Mouse (Mus musculus) splenic B cell, adult 2 months (primary cell): ENCODE results near the gene Mybph.

Experiments
- DNase-seq: peaks from one replicate; pipeline ENCODE4 v3.0.0-alpha.2; 2011; ENCODE audit warnings: low read depth, low spot score
- H3K27me3 ChIP-seq: 2 replicates; pipeline ENCODE4 v1.6.1; 2012; ENCODE audit warnings: mild to moderate bottlenecking, low read length, moderate library complexity, mixed read lengths; ENCODE audit not compliant: control insufficient read depth, poor library complexity, insufficient read depth, severe bottlenecking
- H3K36me3 ChIP-seq: 2 replicates; pipeline ENCODE4 v1.6.1; 2012; ENCODE audit warnings: mild to moderate bottlenecking, low read length, moderate library complexity, mixed read lengths; ENCODE audit not compliant: control insufficient read depth, poor library complexity, insufficient read depth, severe bottlenecking

The Mybph gene

DNA sequence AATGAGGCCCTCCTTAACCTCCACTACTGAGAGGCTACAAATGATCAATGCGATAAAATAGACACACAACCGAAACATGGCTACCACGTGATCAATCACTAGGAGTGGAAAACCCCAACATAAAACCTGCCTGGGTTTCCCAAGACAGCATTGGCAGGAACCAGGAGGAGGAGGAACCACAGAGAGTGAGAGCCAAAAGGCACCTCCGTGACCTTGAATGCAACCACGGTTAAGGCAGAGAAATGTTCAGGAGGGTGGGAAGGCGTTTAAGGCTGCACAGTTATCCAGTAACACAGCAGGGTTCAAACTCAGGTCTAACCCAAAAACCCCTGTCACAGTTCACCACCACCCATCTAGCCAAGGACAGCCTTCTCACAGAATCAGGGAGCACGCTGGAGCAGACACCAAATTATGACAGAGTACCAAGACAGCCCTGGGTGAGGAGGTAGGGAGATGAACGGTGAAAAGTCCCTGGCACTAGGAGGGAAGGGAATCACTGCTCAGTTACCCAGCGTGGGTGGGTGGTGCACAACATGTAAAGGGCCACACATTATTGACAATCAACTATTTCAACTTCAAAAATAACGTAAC lies 37.5 kb downstream of the Mybph start:
- Histone ChIP-seq H3K36me3 (no peaks in the 10 kb centered on the region), H3K27me3 (no peaks in the 10 kb centered on the region)
- DNase-seq: no peak

DNA sequence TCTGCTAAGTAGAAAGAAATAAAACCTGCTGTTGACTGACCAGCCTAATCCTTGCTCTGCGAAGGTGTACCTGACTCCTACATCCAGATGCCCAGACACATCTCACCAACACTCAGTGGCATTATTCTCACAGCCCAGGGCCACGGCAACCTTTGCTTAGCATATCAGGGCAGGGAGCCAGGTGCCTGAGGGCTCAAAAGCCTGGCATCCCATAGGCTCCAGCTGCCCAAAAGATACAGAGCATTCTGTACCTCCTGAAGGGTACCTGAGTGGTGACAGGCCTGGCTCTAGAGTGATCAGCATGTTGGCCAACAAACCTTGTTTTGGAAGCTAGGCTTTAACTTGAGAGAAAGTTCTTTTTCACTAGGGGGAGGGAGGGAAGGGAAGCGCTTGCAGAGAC lies 38.0 kb downstream of the Mybph start:
- Histone ChIP-seq H3K27me3 (no peaks in the 10 kb centered on the region), H3K36me3 (no peaks in the 10 kb centered on the region)

DNA sequence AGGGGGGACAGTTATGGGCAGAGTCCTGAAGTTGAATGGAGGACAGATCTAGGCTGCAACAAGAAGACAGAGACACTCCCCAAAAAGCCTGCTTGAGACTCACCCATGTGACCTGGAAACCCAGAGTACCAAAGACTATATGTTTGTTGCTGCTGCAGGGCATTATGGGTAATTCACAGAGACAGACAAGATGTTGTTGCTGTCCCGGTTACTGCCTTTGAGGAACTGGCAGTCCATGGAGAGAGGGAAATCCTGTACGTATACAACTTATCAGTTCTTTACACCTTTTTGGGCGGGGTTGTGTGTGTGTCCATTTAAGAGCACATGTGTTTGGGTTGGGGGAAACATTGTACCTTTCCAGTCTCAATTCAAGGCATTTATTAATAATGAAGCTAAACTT lies 38.4 kb downstream of the Mybph start:
- no peaks in the 10 kb centered on the region for H3K27me3 ChIP-seq
- H3K36me3 ChIP-seq: no peaks in the 10 kb centered on the region
- DNase-seq: no peak

More for the DNA sequence above, 38.0 kb downstream of the Mybph start:
- no peak for DNase-seq

DNA sequence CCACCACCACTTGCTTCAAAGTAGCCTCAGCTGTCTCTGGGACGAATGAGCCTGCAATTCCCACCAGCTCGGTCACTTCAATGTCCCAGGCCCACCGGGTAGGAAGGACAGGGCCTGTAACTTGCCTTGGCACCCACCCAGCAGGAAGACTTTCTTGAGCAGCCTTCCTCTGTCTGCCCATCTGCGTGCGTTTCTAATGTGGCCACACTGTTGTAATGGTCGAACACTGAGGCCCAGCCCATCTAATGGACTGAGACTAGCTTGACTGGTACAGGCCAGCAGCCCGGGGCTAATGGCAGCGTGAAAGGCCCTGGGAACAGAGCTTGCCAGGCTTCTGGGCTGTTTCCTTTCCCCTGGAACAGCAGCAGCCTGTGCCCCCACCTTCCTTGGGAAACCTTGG lies 39.1 kb downstream of the Mybph start:
- no peaks in the 10 kb centered on the region for H3K36me3 ChIP-seq
- no peak for DNase-seq
- H3K27me3 ChIP-seq: no peaks in the 10 kb centered on the region

DNA sequence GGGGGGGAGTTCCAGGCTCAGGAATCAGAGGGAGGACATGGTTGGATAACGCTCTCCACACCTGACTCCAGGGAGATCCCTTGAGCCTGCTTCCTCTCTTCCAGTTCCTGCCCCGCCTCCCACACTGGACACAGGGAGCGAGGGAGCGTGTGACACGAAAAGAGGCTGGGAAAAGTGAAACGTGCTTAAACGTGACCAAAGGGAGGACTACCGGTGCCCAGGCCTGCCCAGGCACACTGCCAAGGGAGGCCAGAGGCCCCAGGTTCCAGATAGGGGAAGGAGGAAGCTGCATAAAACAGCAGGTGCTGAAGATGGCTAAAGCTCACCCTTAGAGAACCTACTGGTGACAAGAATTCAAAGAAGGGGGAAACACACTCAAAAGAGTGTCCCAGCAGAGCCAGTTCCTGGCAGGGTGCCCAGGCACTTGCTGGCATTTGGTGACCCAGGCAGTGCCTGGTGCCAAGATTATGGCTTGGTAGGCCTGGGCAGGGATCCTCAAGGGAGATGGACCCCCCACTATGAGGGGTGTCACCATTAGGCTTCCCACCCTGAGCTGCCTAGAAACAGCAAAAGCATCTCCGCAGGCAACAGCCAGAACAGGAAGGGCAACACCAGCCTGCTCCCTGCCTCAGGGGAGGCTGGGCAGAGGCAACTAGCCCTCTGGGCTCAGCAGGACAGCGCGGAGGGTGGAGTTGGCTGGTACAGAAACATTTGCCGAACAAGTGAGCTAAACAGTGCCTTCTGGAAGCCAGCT lies 39.7 kb downstream of the Mybph start:
- DNase-seq: no peak
- no peaks in the 10 kb centered on the region for H3K27me3 ChIP-seq
- H3K36me3 ChIP-seq: no peaks in the 10 kb centered on the region

DNA sequence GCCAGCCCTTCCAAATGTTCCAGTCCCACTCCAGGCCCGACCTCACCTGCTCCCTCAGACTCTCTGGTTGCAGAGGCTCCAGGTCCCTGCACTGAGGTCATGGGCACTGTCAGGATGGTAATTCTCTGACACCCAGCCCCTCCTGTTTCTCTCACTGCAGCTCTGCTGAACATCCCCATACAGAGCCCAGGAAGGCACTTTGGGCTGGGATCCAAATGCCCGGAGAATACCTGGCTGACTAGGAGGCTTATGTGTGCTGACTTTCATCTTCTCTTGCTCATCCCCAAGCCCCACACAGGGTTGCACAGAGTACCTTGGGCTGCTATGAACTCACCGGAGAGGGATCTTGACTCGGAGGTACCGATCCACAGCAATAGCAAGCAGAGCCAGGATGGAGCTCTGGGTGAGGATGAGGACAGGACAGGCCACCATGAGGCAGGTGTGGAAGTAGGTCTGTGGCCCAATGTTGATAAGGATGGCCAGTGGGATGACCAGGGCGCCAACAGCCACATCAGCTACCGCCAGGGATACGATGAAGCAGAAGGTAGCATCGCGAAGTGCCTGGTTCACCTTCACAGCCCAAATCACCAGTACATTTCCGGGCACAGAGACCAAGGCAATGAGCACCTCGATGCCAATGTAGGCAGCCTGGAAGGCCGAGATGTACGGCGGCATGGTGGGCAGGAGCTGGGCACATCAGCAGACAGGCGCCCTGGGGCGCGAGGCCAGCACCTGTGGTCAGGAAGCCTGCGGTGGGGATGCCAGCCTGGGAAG lies 40.6 kb downstream of the Mybph start:
- DNase-seq: no peak
- no peaks in the 10 kb centered on the region for H3K36me3 ChIP-seq

DNA sequence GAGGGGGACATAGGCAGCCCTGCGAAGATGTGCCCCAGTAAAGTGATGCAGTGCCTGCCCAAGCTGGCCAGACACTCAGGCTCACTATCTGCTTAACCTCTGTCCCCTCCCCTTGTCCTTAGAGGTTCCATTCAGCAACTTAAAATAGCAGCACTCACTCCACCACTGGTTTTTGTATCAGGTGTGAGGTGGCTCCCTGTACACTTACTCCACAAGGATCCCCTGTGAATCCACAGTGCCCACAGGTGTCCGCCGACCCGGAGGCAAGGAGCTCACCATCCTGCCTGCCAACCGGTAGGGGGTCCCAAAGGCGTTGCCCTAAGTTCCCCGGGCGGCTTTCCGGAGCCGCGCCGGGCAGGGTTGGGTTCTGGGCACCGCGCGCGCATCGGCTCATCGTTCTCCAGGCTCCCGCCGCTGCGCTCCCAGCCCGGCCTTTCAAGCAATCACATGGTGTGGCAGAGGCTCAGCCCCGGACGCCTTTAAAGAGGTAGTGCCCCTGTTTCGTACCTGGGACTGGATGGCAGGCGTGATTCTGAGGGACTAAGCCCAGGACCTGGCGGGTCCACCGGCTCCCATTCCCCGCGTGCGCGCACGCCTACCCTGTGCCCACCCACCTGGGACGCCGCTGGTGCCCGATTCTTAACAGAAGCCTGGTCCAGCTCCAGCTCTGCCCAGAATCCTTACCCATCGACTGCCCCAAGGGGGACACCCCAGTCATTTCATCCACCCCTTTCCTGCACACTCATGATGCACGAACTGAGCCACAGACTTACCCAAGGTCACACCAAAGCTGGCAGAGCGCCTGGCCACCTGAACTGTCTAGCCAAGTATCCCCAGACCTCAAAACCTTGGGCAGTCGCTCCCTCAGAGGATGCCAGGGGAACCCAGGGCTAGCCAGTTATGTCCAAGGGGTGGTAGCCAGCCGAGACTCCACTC lies 41.5 kb downstream of the Mybph start:
- H3K27me3 ChIP-seq: no peaks in the 10 kb centered on the region
- no peak for DNase-seq
- H3K36me3 ChIP-seq: no peaks in the 10 kb centered on the region

More for the DNA sequence above, 40.6 kb downstream of the Mybph start:
- no peaks in the 10 kb centered on the region for H3K27me3 ChIP-seq

DNA sequence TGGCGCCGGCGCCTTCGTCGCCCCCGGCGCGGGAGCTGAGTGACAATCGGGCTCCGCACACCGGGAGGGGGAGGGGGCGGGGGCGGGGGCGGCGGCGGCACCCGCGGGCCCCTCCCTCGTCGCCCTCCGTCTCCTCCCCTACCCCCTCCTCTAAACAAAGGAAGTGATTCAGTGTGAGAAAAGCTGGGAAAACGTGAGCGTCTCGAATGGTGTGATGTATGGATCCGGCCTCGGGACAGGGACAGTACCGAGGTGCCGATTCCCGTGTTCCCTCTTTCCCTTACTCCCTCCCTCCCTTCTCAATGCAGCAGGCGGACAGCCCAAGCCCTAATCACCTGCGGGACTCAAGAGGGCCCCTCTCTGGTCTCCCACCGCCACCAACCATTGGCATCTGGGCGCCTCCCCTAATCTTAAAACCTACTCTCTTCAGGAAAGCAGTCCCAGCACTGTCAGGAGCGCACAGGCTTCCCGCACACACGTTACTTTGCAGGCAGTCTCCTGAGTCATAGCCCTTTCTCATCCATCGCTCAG lies 42.2 kb downstream of the Mybph start, which contains the start of gene Adora1:
Gene Adora1 (minus strand): TSS at position 41 of the 531 bp plus-strand sequence.
- DNase-seq: no peak
- Histone ChIP-seq H3K27me3 (no peaks in the 10 kb centered on the region), H3K36me3 (no peaks in the 10 kb centered on the region)

DNA sequence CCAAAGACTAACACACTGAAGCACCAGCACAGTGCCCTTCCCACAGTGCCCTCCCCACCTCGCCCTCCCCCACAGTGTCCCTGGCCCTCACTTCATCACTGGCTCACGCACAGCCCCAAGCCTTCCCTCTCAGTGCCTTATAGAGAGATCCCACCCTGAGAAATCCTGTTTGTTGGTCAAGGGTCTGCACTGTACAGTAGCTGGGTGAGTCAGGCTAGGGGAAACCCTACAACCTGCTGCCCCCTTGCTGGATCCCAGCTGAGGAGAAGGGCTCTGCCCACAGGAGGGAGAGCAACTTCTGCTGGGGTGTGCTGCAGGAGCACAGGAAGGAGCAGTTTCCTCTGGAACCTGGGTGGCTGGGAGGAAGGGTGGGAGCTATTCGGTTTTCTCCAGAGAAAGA lies 42.9 kb downstream of the Mybph start:
- Histone ChIP-seq H3K36me3 (no peaks in the 10 kb centered on the region), H3K27me3 (no peaks in the 10 kb centered on the region)
- no peak for DNase-seq

DNA sequence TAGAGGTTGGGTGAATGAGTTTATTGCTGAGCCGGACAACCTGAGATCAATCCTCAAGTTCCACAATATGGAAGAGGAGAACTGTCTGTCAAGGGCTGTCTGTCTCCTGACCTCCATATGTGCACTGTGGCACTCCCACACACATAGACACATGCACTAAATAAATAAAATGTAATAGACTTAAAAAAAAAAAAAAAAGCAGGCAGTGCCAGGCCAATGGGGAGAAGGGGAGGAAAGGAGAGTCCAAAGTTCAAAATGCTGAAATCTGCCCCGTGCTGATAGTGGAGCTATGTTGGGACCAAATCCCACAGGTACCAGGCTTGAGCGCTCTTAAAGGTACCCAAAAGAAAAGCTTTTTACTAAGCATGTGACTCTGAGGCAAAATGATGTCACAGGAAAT lies 44.2 kb downstream of the Mybph start:
- DNase-seq: peak; percentile 15
- H3K36me3 ChIP-seq: no peaks in the 10 kb centered on the region

DNA sequence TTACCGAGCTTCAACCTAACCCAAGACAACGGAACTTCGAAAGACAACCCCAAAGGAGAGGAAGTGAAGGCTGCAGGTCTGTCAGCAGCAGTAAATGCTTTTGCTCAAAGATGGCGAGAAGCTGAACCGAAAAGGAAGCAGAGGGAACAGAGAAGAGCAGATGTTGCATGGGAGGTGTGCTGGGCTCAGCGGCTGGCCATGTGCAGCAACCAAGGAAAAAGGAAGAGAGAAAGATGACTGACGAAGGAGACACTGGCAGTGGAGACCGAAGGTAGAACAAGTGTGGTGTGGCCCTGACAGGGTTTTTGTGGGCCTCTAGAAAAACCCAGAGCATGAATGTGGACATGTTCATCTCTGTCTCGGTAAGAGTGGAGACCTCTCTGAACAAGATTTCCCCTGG lies 47.5 kb downstream of the Mybph start:
- Histone ChIP-seq H3K36me3 (no peaks in the 10 kb centered on the region), H3K27me3 (no peaks in the 10 kb centered on the region)
- peak; percentile 32 for DNase-seq

More for the DNA sequence above, 44.2 kb downstream of the Mybph start:
- H3K27me3 ChIP-seq: no peaks in the 10 kb centered on the region

DNA sequence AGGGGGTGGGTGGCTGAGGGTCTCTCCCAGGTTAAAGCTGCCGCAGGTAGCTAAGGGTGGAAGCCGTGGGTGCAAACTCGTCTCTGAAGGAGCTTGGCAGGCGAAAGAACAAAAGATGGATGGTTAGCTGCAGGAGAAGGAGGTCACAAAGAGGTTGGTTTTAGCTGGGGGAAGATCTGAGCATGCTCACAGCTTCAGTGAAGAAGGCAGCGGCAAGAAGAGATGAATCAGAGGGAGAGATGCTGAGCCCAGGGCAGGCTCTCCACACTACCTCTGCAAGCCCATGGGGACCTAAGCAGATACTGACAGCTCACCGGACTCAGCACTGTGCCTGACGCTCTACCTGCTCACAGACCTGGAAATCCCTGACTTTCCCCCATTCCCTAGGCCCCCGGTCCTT lies 48.0 kb downstream of the Mybph start:
- Histone ChIP-seq H3K36me3 (no peaks in the 10 kb centered on the region), H3K27me3 (no peaks in the 10 kb centered on the region)
- no peak for DNase-seq

DNA sequence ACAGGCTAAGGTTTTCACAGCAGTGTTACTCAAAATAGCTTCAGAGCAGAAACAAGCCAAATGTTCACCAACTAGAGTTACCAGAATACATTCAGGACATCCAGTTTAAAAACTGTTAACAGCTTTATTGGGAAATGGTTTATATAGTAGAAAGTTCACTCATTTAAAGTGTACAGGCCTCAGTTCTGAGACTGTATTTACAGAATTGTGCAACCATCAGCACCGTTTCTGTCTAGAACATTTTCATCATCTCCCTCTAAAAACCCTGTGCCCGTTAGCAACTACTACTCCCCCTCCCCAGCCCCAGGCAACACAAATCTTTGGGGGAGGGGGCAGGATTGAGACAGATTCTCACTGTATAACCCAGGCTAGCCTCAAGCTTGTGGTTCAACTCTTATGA lies 49.0 kb downstream of the Mybph start:
- no peaks in the 10 kb centered on the region for H3K27me3 ChIP-seq
- H3K36me3 ChIP-seq: no peaks in the 10 kb centered on the region
- no peak for DNase-seq

DNA sequence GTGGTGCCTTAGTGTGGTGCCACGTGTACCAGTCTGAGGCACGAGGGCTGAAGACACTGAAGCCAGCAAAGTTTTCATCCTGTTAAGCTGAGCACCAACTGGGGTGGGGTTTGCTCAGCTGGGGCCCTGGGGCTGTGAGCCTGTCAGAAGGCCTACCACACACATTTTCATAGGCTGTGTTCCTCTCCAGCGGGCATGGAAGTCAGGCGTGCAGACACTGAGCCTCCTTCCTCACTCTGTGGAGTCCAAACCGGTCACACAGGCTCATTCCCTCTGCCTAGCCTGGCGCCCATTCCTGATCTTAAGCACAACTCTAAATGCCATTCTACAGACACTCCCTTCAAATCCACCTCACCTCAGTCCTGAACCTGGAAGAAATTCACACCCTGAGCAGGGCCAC lies 50.3 kb downstream of the Mybph start:
- H3K36me3 ChIP-seq: no peaks in the 10 kb centered on the region
- H3K27me3 ChIP-seq: no peaks in the 10 kb centered on the region
- peak; percentile 12 for DNase-seq
